Mouse (Mus musculus): Measurements from ENCODE around the gene Olfr64. TPM values are rescaled to one million over a fixed set of nuclear protein-coding genes. Genes with fewer than 3 reads are reported as not detected.

The Olfr64 gene
- not detected in 2 replicates for polyA plus RNA-seq (2015; fragmentation: Nextera tagmentation; extraction: Ambion mirVana)

GRCm38 (mm10) chr7:103894385-103894784, at the start of gene Olfr64:
Olfr64 (minus strand) TSS chr7:103894485.
- H3K4me2 ChIP-seq: no peak within 1 kb of the TSS
- H3K27ac ChIP-seq: no peak within 1 kb of the TSS
- H3K27me3 ChIP-seq: no peaks in the 10 kb centered on the region
- no peaks in the 10 kb centered on the region for H3K4me1 ChIP-seq
- no peak within 1 kb of the TSS for H3K4me3 ChIP-seq (replicated peaks)
- no peak for ATAC-seq (replicated peaks; ENCODE audit: low FRiP score)
- WGBS: 70% methylated on average over 1 of the region's 1 CpGs
- no peaks in the 10 kb centered on the region for H3K36me3 ChIP-seq
- H3K9ac ChIP-seq: no peak within 1 kb of the TSS
- no peaks in the 10 kb centered on the region for H3K9me3 ChIP-seq (replicated peaks)

DNA sequence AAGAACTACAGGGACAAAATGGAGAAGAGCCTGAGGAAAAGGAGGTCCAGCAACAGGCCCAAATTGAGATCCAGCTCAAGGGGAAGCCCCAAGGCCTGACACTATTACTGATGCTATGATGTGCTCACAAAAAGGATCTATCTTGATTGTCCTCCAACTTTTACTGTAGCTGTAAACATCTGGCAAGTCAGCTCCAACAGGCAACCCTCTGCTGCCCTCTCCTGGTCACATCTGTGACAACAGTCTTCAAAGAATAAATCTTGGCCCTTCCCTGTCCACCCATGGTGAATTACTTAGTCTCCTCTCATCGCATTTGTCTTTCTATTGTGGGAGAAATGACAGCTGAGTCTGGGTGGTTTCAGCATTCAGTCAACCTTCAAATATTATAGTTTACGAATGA, 48.4 kb upstream of the Olfr64 start:
- Histone ChIP-seq H3K4me1 (no peaks in the 10 kb centered on the region), H3K36me3 (no peaks in the 10 kb centered on the region), H3K4me2 (no peak overlapping the region), H3K9me3 (replicated peaks) (no peaks in the 10 kb centered on the region), H3K9ac (no peak overlapping the region), H3K27me3 (no peaks in the 10 kb centered on the region), H3K27ac (no peak overlapping the region), H3K4me3 (replicated peaks) (no peak overlapping the region)
- WGBS: 35% methylated on average over 2 of the region's 2 CpGs
- ATAC-seq (replicated peaks; ENCODE audit: low FRiP score): no peak

DNA sequence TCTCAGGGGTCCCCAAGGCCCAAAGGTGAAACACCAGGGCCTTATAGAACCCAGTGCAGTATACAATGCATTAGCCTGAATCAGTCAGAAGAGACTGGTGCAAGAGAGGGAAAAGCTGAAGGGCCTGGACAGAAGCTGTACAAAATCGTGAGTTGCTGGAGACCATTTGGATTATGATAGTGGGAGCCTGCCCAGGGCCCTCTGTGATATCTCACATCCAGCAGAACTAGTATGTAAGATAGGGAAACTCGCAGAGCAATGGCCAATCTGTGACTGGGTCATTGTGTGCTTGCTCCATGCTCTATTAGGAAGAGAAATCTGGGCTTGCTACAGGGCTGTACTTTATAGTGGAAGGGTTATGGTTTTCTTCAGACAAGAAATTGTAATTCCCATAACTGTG, 40.0 kb upstream of the Olfr64 start, which contains the start of gene Olfr632:
Gene Olfr632, plus strand, starts transcription at position 84 of the 400 bp plus-strand sequence.
- no peak for ATAC-seq (replicated peaks; ENCODE audit: low FRiP score)
- Histone ChIP-seq H3K27ac (no peak within 1 kb of the TSS), H3K9ac (no peak within 1 kb of the TSS), H3K36me3 (no peaks in the 10 kb centered on the region), H3K4me3 (replicated peaks) (no peak within 1 kb of the TSS), H3K9me3 (replicated peaks) (no peaks in the 10 kb centered on the region), H3K4me2 (no peak within 1 kb of the TSS), H3K27me3 (no peaks in the 10 kb centered on the region), H3K4me1 (no peaks in the 10 kb centered on the region)
- WGBS: 78% methylated on average over 2 of the region's 2 CpGs

- no peaks in the 10 kb centered on the region for H3K36me3 ChIP-seq
- H3K4me2 ChIP-seq: no peak within 1 kb of the TSS
- H3K9me3 ChIP-seq (replicated peaks): no peaks in the 10 kb centered on the region
- no peak within 1 kb of the TSS for H3K4me3 ChIP-seq (replicated peaks)
- no peak for ATAC-seq (replicated peaks; ENCODE audit: low FRiP score)
- H3K4me1 ChIP-seq: no peaks in the 10 kb centered on the region
- H3K9ac ChIP-seq: no peak within 1 kb of the TSS
- no peaks in the 10 kb centered on the region for H3K27me3 ChIP-seq
- H3K27ac ChIP-seq: no peak within 1 kb of the TSS
Measured at GRCm38 (mm10) chr7:103928525-103928924, 34.2 kb upstream of the Olfr64 start, which contains the start of gene Olfr631. Olfr631 (plus strand) TSS chr7:103928825.

- no peak; the same call in 1 of the 2 replicates for ATAC-seq (replicated peaks; ENCODE audit: low FRiP score)
- Histone ChIP-seq H3K9me3 (replicated peaks) (no peaks in the 10 kb centered on the region), H3K27me3 (no peaks in the 10 kb centered on the region), H3K27ac (no peak overlapping the region), H3K4me1 (no peaks in the 10 kb centered on the region), H3K4me3 (replicated peaks) (no peak overlapping the region), H3K4me2 (no peak overlapping the region), H3K9ac (no peak overlapping the region), H3K36me3 (no peaks in the 10 kb centered on the region)
Measured at GRCm38 (mm10) chr7:103915338-103915737, 21.1 kb upstream of the Olfr64 start.

GRCm38 (mm10) chr7:103912969-103913511, 18.8 kb upstream of the Olfr64 start:
- 39% methylated on average over 8 of the region's 8 CpGs for WGBS
- no peaks in the 10 kb centered on the region for H3K9me3 ChIP-seq (replicated peaks)
- peak; percentile 70 for ATAC-seq (replicated peaks; ENCODE audit: low FRiP score)
- no peaks in the 10 kb centered on the region for H3K4me1 ChIP-seq
- H3K36me3 ChIP-seq: no peaks in the 10 kb centered on the region
- no peaks in the 10 kb centered on the region for H3K27me3 ChIP-seq
- H3K9ac ChIP-seq: no peak overlapping the region
- no peak overlapping the region for H3K4me2 ChIP-seq
- no peak overlapping the region for H3K4me3 ChIP-seq (replicated peaks)
- no peak overlapping the region for H3K27ac ChIP-seq

DNA sequence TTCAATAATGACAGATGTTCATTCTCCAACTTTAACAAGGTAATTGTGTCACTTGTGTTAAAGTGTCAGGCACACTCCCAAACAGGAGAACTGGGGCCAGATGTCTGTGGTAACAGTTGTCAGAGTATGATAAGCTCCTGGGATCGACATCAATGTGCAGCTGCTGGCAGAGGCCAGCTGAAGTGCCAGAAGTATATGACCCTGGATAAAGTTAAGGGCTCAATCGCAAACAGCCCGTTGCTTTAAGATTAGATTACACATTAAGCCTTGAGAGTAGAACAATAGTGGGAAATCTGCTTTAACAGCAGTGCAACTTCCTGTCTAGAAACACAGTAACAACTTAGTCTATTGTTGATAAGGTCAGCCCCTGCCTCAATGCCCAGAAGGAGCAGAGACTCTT, 15.8 kb upstream of the Olfr64 start:
- no peak overlapping the region for H3K27ac ChIP-seq
- peak; percentile 87 for ATAC-seq (replicated peaks; ENCODE audit: low FRiP score)
- no peaks in the 10 kb centered on the region for H3K4me1 ChIP-seq
- no peak overlapping the region for H3K4me3 ChIP-seq (replicated peaks)
- no peaks in the 10 kb centered on the region for H3K27me3 ChIP-seq
- H3K36me3 ChIP-seq: no peaks in the 10 kb centered on the region
- H3K9ac ChIP-seq: no peak overlapping the region
- 8% methylated on average over 3 of the region's 3 CpGs for WGBS
- H3K9me3 ChIP-seq (replicated peaks): no peaks in the 10 kb centered on the region
- no peak overlapping the region for H3K4me2 ChIP-seq

DNA sequence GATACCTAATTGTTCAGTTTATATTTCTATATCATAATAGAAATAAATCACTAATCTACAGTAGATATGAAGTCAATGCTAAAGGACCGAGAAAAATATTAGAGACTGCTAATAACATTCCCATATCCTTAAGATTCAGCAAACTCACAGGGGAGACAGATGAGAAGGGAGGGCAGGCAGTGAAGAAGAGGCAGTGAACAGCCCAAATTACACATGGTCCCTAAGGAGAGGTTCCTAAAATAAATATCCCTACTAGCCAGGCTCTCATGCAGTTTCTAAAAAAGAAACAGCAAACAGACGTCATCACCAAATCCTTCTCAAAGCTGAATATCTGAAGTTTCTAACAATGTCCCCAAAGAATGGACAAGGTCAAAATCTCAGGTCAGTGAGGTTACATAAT, 8.9 kb upstream of the Olfr64 start, which contains the start of gene Olfr65:
Gene Olfr65, plus strand, starts transcription at position 301 of the 400 bp plus-strand sequence.
- H3K9me3 ChIP-seq (replicated peaks): no peaks in the 10 kb centered on the region
- H3K9ac ChIP-seq: no peak within 1 kb of the TSS
- H3K27ac ChIP-seq: no peak within 1 kb of the TSS
- no peak within 1 kb of the TSS for H3K4me3 ChIP-seq (replicated peaks)
- no peak for ATAC-seq (replicated peaks; ENCODE audit: low FRiP score)
- H3K4me1 ChIP-seq: no peaks in the 10 kb centered on the region
- 71% methylated on average over 2 of the region's 2 CpGs for WGBS
- no peaks in the 10 kb centered on the region for H3K27me3 ChIP-seq
- H3K36me3 ChIP-seq: no peaks in the 10 kb centered on the region
- no peak within 1 kb of the TSS for H3K4me2 ChIP-seq

DNA sequence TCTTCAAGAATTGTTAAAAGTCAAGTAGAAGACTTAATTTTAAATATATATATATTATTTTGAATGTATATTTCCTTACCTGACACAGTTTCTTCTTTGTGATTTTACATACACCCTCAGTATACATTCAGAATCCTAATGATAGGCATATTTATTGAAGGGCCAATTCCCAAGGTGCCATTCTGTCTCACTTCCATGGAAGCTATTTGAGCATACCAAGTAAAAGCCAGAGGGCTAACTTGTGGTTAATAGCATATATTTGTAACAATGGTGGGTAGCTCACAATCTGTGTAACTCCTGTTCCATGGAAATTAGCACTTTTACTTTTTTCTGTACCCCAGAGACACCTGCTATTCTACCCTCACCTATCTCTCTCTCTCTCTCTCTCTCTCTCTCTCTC, 8.1 kb downstream of the Olfr64 start, which contains the start of gene Olfr66:
Gene Olfr66, minus strand, starts transcription at position 101 of the 400 bp plus-strand sequence.
- no peaks in the 10 kb centered on the region for H3K9me3 ChIP-seq (replicated peaks)
- H3K4me1 ChIP-seq: no peaks in the 10 kb centered on the region
- H3K36me3 ChIP-seq: no peaks in the 10 kb centered on the region
- H3K4me3 ChIP-seq (replicated peaks): no peak within 1 kb of the TSS
- ATAC-seq (replicated peaks; ENCODE audit: low FRiP score): no peak
- no peak within 1 kb of the TSS for H3K4me2 ChIP-seq
- H3K27me3 ChIP-seq: no peaks in the 10 kb centered on the region
- H3K9ac ChIP-seq: no peak within 1 kb of the TSS
- H3K27ac ChIP-seq: no peak within 1 kb of the TSS

DNA sequence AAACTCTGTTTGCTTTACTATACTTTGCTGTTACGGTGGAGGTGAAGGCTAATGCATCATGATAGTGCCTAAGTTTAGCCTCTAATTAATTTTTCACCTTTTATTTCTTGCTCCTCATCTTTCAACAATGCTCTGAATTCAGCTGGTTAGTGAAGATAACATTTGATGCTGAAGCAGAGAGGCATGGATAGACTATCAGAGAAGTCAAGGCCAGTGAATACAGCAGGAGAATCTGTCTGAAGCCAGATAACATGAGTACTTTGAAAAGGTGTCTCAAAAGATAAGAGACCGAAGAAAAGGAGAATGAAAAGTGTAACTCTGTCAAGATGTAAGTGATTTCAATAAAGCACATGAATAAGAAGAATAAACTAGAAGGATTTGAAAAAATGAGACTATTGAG, 17.2 kb downstream of the Olfr64 start:
- 80% methylated on average over 2 of the region's 2 CpGs for WGBS

DNA sequence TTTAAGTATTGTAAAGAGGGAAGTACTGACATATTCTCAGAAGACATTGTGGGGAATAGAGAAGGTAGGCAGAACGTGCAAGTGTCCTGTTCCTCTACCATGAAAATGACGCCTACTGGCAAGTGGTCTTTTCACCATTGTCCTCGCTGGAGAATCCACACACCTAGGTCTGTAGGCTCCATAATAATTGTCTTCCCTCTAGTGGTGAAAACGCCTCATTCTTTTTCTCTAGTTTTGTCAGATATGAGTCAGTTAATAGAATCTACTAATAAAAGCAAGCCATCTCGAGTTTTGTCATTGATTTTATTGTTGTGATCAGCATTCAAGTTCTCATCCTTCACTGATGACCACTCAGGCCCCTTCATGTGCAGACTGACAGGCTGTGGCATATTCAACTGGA, 19.8 kb downstream of the Olfr64 start:
- no peak overlapping the region for H3K4me2 ChIP-seq
- no peaks in the 10 kb centered on the region for H3K27me3 ChIP-seq
- 48% methylated on average over 5 of the region's 5 CpGs for WGBS

More for the DNA sequence above, 17.2 kb downstream of the Olfr64 start:
- Histone ChIP-seq H3K27ac (no peak overlapping the region), H3K9ac (no peak overlapping the region), H3K9me3 (replicated peaks) (no peaks in the 10 kb centered on the region), H3K4me1 (no peaks in the 10 kb centered on the region), H3K36me3 (no peaks in the 10 kb centered on the region), H3K4me3 (replicated peaks) (no peak overlapping the region), H3K4me2 (no peak overlapping the region), H3K27me3 (no peaks in the 10 kb centered on the region)
- ATAC-seq (replicated peaks; ENCODE audit: low FRiP score): no peak

DNA sequence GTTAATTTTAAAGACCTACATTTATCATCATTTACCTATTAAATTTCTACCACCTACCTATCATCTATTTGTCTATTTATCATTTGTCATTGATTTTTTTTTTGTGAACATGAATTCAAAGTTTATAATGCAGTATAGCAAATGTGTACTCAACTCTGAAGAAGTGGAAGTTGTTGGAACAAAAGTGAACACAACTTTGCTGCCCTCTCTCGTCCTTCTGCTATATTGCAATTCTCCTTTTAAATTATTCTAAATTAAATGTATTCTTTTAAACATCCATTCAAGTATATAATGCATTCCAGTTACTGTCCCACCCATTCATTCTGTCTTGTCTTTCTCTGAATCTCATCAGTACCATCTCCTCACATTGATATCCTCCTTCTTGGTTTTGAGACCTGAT, 21.2 kb downstream of the Olfr64 start:
- no peaks in the 10 kb centered on the region for H3K9me3 ChIP-seq (replicated peaks)
- no peaks in the 10 kb centered on the region for H3K36me3 ChIP-seq
- no peaks in the 10 kb centered on the region for H3K4me1 ChIP-seq
- H3K27me3 ChIP-seq: no peaks in the 10 kb centered on the region
- H3K9ac ChIP-seq: no peak overlapping the region
- ATAC-seq (replicated peaks; ENCODE audit: low FRiP score): no peak
- no peak overlapping the region for H3K27ac ChIP-seq
- 10% methylated on average over 1 of the region's 1 CpGs for WGBS
- no peak overlapping the region for H3K4me2 ChIP-seq
- H3K4me3 ChIP-seq (replicated peaks): no peak overlapping the region

More for the DNA sequence above, 19.8 kb downstream of the Olfr64 start:
- no peak for ATAC-seq (replicated peaks; ENCODE audit: low FRiP score)
- no peak overlapping the region for H3K9ac ChIP-seq
- no peaks in the 10 kb centered on the region for H3K9me3 ChIP-seq (replicated peaks)
- no peaks in the 10 kb centered on the region for H3K36me3 ChIP-seq
- no peak overlapping the region for H3K27ac ChIP-seq
- no peak overlapping the region for H3K4me3 ChIP-seq (replicated peaks)
- H3K4me1 ChIP-seq: no peaks in the 10 kb centered on the region

GRCm38 (mm10) chr7:103870667-103871066, 23.6 kb downstream of the Olfr64 start:
- peak; percentile 84; the same call in 1 of the 2 replicates for ATAC-seq (replicated peaks; ENCODE audit: low FRiP score)

More at GRCm38 (mm10) chr7:103870667-103871066, 23.6 kb downstream of the Olfr64 start:
- Histone ChIP-seq H3K9ac (no peak overlapping the region), H3K36me3 (no peaks in the 10 kb centered on the region), H3K27me3 (no peaks in the 10 kb centered on the region), H3K4me3 (replicated peaks) (no peak overlapping the region), H3K4me1 (no peaks in the 10 kb centered on the region), H3K27ac (no peak overlapping the region), H3K9me3 (replicated peaks) (no peaks in the 10 kb centered on the region), H3K4me2 (no peak overlapping the region)
